Mouse (Mus musculus) myocyte (in vitro differentiated cells): ENCODE measurements around the gene Slc22a23.

Source experiments
- CEBPB ChIP-seq: IDR thresholded peaks from 2 replicates; pipeline ENCODE4 v1.6.1; 2011; ENCODE audit warnings: mild to moderate bottlenecking, moderate library complexity; ENCODE audit not compliant: poor library complexity, insufficient read depth, severe bottlenecking
- E2F4 ChIP-seq: IDR thresholded peaks from one replicate; pipeline ENCODE4 v1.6.1; 2011; ENCODE audit warnings: mild to moderate bottlenecking, control low read depth, moderate library complexity; ENCODE audit not compliant: insufficient read depth
- MAX ChIP-seq: IDR thresholded peaks from one replicate; pipeline ENCODE4 v1.6.1; 2011; ENCODE audit warnings: low read depth, mild to moderate bottlenecking, control low read depth
- MYOD1 ChIP-seq, 3 experiments: IDR thresholded peaks; one replicate each; pipeline ENCODE4 v1.6.1; 2011; ENCODE audit warnings: control low read depth in 2 of 3, low read depth in 2 of 3, mild to moderate bottlenecking in 2 of 3, moderate library complexity in 1 of 3; ENCODE audit not compliant: insufficient read length in 2 of 3, control insufficient read depth in 1 of 3
- MYOG ChIP-seq, 3 experiments: IDR thresholded peaks; one replicate each; pipeline ENCODE4 v1.6.1; 2011; ENCODE audit warnings: control low read depth in 2 of 3, low read depth in 2 of 3, mild to moderate bottlenecking in 2 of 3; ENCODE audit not compliant: insufficient read length in 2 of 3, control insufficient read depth in 1 of 3, insufficient read depth in 1 of 3
- POLR2A ChIP-seq: IDR thresholded peaks from one replicate; pipeline ENCODE4 v1.6.1; 2011; ENCODE audit warnings: low read depth, mild to moderate bottlenecking, control low read depth, moderate library complexity; ENCODE audit not compliant: insufficient read length
- POLR2AphosphoS2 ChIP-seq: IDR thresholded peaks from one replicate; pipeline ENCODE4 v1.6.1; 2011; ENCODE audit warnings: low read depth, control low read depth; ENCODE audit not compliant: insufficient read length
- REST ChIP-seq: IDR thresholded peaks from one replicate; pipeline ENCODE4 v1.6.1; 2011; ENCODE audit warnings: mild to moderate bottlenecking, control low read depth, moderate library complexity; ENCODE audit not compliant: insufficient read depth, insufficient read length
- TCF12 ChIP-seq: IDR thresholded peaks from one replicate; pipeline ENCODE4 v1.6.1; 2011; ENCODE audit warnings: mild to moderate bottlenecking, control low read depth; ENCODE audit not compliant: poor library complexity, insufficient read depth, severe bottlenecking
- TCF3 ChIP-seq: IDR thresholded peaks from one replicate; pipeline ENCODE4 v1.6.1; 2011; ENCODE audit warnings: low read depth, control low read depth; ENCODE audit not compliant: insufficient read length
- USF1 ChIP-seq: IDR thresholded peaks from one replicate; pipeline ENCODE4 v1.6.1; 2011; ENCODE audit warnings: low read depth, mild to moderate bottlenecking, control low read depth, moderate library complexity

DNA sequence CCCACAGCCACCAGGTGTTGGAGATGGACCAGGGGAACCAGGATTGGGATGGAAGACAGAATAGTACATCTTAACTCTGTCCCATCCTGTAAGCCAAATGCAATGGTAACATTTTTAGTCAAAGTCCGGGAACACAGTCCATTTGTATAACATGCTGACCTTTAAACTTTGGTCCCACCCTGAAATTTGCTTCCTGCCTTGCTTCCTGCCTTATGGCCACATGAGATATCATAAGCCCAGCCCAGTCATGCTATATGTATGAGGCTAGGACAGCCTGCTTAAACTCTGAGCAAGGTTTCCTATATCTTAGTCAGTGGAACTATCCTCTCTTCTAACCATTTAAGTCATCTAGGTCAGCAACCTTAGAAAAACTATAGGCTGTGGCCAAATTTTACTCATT is 70.1 kb downstream of the Slc22a23 start:
- TF ChIP-seq MYOG (IDR thresholded peaks at IDR 0.05; ENCODE audit: control insufficient read depth in 1 of 3, insufficient read depth in 1 of 3, insufficient read length in 2 of 3, low read depth in 2 of 3) (no peak), USF1 (no peak), POLR2A (no peak), E2F4 (no peak), MAX (no peak), POLR2AphosphoS2 (no peak), TCF3 (no peak), TCF12 (no peak), MYOD1 (IDR thresholded peaks at IDR 0.05; ENCODE audit: control insufficient read depth in 1 of 3, insufficient read length in 2 of 3, low read depth in 2 of 3) (no peak), REST (no peak), CEBPB (no peak)
